Mouse (Mus musculus) embryonic facial prominence, embryonic 11.5 days (tissue): ENCODE measurements around the gene Med22. TPM values are rescaled to one million over a fixed set of nuclear protein-coding genes. Genes with fewer than 3 reads are reported as not detected.

Source experiments
- ATAC-seq: fragments of 200-750 bp; cut with Nextera tagmentation; replicated peaks from 2 replicates; pipeline ENCODE4 v1.8.0; 2017; ENCODE audit warnings: low read depth; ENCODE audit not compliant: insufficient number of reproducible peaks, low FRiP score, low TSS enrichment
- DNase-seq: peaks from one replicate; pipeline ENCODE4 v3.0.0-alpha.2; 2015; ENCODE audit warnings: low spot score
- H3K27ac ChIP-seq: fragments of 300-500 bp; sonication (generic); replicated peaks from 2 replicates; pipeline ENCODE4 v1.5.1; 2014; ENCODE audit warnings: mild to moderate bottlenecking, low read depth, low read length, control low read depth
- H3K27me3 ChIP-seq: fragments of 300-500 bp; sonication (generic); 2 replicates; pipeline ENCODE4 v1.6.1; 2014; ENCODE audit warnings: mild to moderate bottlenecking, low read length, moderate library complexity, mixed read lengths; ENCODE audit not compliant: control insufficient read depth, insufficient read depth
- H3K36me3 ChIP-seq: fragments of 300-500 bp; sonication (generic); replicated peaks from 2 replicates; pipeline ENCODE4 v1.6.1; 2014; ENCODE audit warnings: low read depth, mild to moderate bottlenecking, low read length, moderate library complexity, mixed read lengths; ENCODE audit not compliant: control insufficient read depth, insufficient read depth
- H3K4me1 ChIP-seq: fragments of 300-500 bp; sonication (generic); 2 replicates; pipeline ENCODE4 v1.6.1; 2014; ENCODE audit warnings: low read length, mixed read lengths; ENCODE audit not compliant: control insufficient read depth, insufficient read depth
- H3K4me2 ChIP-seq: fragments of 300-500 bp; sonication (generic); 2 replicates; pipeline ENCODE4 v1.6.1; 2014; ENCODE audit warnings: low read depth, mild to moderate bottlenecking, control low read depth, low read length, moderate library complexity
- H3K4me3 ChIP-seq: fragments of 300-500 bp; sonication (generic); 2 replicates; pipeline ENCODE4 v1.5.1; 2014; ENCODE audit warnings: low read depth, low read length, control low read depth
- H3K9ac ChIP-seq: fragments of 300-500 bp; sonication (generic); replicated peaks from 2 replicates; pipeline ENCODE4 v1.6.1; 2014; ENCODE audit warnings: mild to moderate bottlenecking, control low read depth, low read length
- H3K9me3 ChIP-seq: fragments of 300-500 bp; sonication (generic); replicated peaks from 2 replicates; pipeline ENCODE4 v1.6.1; 2016; ENCODE audit warnings: mild to moderate bottlenecking, low read length, inconsistent platforms, mixed read lengths; ENCODE audit not compliant: control insufficient read depth
- WGBS: fragments of 180-500 bp; shearing (Covaris S2); extraction: QIAGEN DNeasy Blood & Tissue Kit; methylation state at CpG from one replicate; pipeline ENCODE4 v1.1.7; 2014; 5-methylcytosine and 5-hydroxymethylcytosine counted together
- polyA plus RNA-seq: library from polyadenylated mRNA; unstranded; fragments of >200 nt; fragmentation: Nextera tagmentation; extraction: Ambion mirVana; gene quantifications from 2 replicates; pipeline ENCODE4 v1.2.1, GENCODE M21; 2014

Gene Med22
- polyA plus RNA-seq, 1 experiment from 2014 or later, result 49.2 TPM

GRCm38 (mm10) chr2:26914148-26914941 is 3.9 kb upstream of the Med22 start:
- Histone ChIP-seq H3K4me2 (no peak overlapping the region), H3K36me3 (peaks cover 16% of the 10 kb centered on the region), H3K9ac (no peak overlapping the region), H3K27me3 (no peaks in the 10 kb centered on the region), H3K9me3 (no peaks in the 10 kb centered on the region), H3K4me1 (0 out of 2 replicates have a peak, but pooled peaks cover 2% of the 10 kb centered on the region), H3K4me3 (no peak overlapping the region), H3K27ac (no peak overlapping the region)
- DNase-seq (no peak), ATAC-seq (no peak)
- 62% methylated on average over 8 of the region's 8 CpGs for WGBS

GRCm38 (mm10) chr2:26913416-26914147 is 3.1 kb upstream of the Med22 start:
- Histone ChIP-seq H3K9ac (no peak overlapping the region), H3K27me3 (no peaks in the 10 kb centered on the region), H3K4me3 (no peak overlapping the region), H3K4me2 (no peak overlapping the region), H3K9me3 (no peaks in the 10 kb centered on the region), H3K36me3 (peaks cover 12% of the 10 kb centered on the region), H3K4me1 (0 out of 2 replicates have a peak, but pooled peaks cover 2% of the 10 kb centered on the region), H3K27ac (no peak overlapping the region)
- DNase-seq (no peak), ATAC-seq (no peak)
- whole genome bisulfite sequencing, result 82% methylated on average over 17 of the region's 17 CpGs

- Histone ChIP-seq H3K27ac (no peak overlapping the region), H3K4me3 (peak overlapping the region; percentile 87), H3K27me3 (no peaks in the 10 kb centered on the region), H3K9ac (peak overlapping the region; percentile 92), H3K36me3 (peaks cover 14% of the 10 kb centered on the region), H3K4me2 (peak overlapping the region; percentile 79), H3K4me1 (0 out of 2 replicates have a peak, but pooled peaks cover 1% of the 10 kb centered on the region), H3K9me3 (no peaks in the 10 kb centered on the region)
- DNase-seq (no peak), ATAC-seq (no peak)
- 73% methylated on average over 5 of the region's 5 CpGs for WGBS
Observed at GRCm38 (mm10) chr2:26912253-26912770, 1.8 kb upstream of the Med22 start.

- Histone ChIP-seq H3K4me3 (peak overlapping the region; percentile 87), H3K9me3 (no peaks in the 10 kb centered on the region), H3K36me3 (peaks cover 14% of the 10 kb centered on the region), H3K27me3 (no peaks in the 10 kb centered on the region), H3K27ac (peak overlapping the region; percentile 72), H3K9ac (peak overlapping the region; percentile 92), H3K4me1 (no peaks in the 10 kb centered on the region), H3K4me2 (peak overlapping the region; percentile 79)
- peak; percentile 61 for DNase-seq
- WGBS, result 1% methylated on average over 37 of the region's 37 CpGs
- ATAC-seq, result peak; percentile 26; the same call in 1 of the 2 replicates
Observed at GRCm38 (mm10) chr2:26910994-26911765, 703 bp upstream of the Med22 start.

GRCm38 (mm10) chr2:26909387-26909784 is 1.1 kb downstream of the Med22 start:
- Histone ChIP-seq H3K27ac (no peak overlapping the region), H3K4me3 (peak overlapping the region; percentile 87), H3K4me1 (no peaks in the 10 kb centered on the region), H3K36me3 (peaks cover 14% of the 10 kb centered on the region), H3K27me3 (no peaks in the 10 kb centered on the region), H3K9me3 (no peaks in the 10 kb centered on the region), H3K4me2 (peak overlapping the region; percentile 49), H3K9ac (peak overlapping the region; percentile 90; the same call in 1 of the 2 replicates)
- DNase-seq (no peak), ATAC-seq (no peak)

- ATAC-seq (no peak), DNase-seq (no peak)
- Histone ChIP-seq H3K9ac (0 out of 2 replicates have a peak overlapping the region, but pooled peaks have one; percentile 5), H3K4me3 (peak overlapping the region; percentile 87), H3K36me3 (peaks cover 14% of the 10 kb centered on the region), H3K4me1 (no peaks in the 10 kb centered on the region), H3K4me2 (peak overlapping the region; percentile 27), H3K9me3 (no peaks in the 10 kb centered on the region), H3K27me3 (no peaks in the 10 kb centered on the region), H3K27ac (no peak overlapping the region)
- WGBS, result 83% methylated on average over 18 of the region's 18 CpGs
Observed at GRCm38 (mm10) chr2:26908710-26909386, 1.6 kb downstream of the Med22 start.

GRCm38 (mm10) chr2:26907109-26907508 is 3.4 kb downstream of the Med22 start:
- Histone ChIP-seq H3K27ac (no peak overlapping the region), H3K4me1 (no peaks in the 10 kb centered on the region), H3K36me3 (peaks cover 6% of the 10 kb centered on the region), H3K4me2 (no peak overlapping the region), H3K9me3 (no peaks in the 10 kb centered on the region), H3K27me3 (no peaks in the 10 kb centered on the region), H3K9ac (no peak overlapping the region), H3K4me3 (no peak overlapping the region)
- ATAC-seq (no peak), DNase-seq (peak; percentile 56)
- WGBS, result 67% methylated on average over 4 of the region's 4 CpGs
